Mouse (Mus musculus): ENCODE measurements around the gene Abi3bp.
A peak's percentile ranks its signal among the peaks of the same experiment; 100 is the strongest.

The Abi3bp gene

DNA sequence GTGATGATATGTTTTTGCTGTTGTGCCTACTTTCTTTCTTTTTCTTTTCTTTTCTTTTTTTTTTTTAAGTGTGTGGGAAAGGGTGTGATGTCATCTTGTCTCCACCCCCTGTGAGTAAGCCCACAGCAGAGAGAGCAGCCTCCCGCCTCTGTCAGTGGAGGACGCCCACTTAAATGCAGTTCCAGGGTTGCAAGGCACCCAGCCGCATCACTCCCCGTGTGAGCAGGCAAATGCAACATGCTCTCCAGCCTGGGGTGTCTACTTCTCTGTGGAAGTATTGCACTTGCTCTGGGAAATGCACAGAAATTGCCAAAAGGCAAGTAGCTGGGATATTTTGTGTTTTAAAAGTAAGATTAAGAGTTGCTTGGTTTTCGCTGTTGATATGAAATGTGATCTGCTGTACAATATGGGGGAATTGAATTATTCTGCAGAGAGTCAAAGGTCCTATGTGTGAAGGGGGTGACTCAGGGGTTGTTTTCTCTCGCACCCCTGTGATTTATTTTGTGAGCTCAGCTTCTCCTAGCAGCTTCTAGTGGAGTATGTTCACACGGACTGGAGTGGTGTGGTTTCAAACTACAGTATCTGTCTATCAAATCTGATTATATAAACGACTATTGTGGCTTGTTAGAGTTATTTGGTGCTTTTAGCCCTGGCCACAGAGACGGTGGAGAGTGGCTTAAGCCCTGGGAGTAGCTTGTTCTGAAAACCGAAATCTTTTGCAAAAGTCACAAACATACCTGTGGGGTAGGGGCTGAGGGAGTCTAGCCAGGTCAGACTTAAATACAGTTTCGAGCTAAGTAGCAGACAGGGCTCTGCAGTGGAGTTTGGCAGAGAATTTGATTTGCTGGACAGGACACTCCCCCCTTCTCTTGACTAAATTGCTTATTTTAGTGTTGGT, at the start of gene Abi3bp:
Abi3bp (plus strand) TSS at position 202 of the 898 bp plus-strand sequence.
- peak; percentile 98 for ATAC-seq (ENCODE audit: low TSS enrichment)

DNA sequence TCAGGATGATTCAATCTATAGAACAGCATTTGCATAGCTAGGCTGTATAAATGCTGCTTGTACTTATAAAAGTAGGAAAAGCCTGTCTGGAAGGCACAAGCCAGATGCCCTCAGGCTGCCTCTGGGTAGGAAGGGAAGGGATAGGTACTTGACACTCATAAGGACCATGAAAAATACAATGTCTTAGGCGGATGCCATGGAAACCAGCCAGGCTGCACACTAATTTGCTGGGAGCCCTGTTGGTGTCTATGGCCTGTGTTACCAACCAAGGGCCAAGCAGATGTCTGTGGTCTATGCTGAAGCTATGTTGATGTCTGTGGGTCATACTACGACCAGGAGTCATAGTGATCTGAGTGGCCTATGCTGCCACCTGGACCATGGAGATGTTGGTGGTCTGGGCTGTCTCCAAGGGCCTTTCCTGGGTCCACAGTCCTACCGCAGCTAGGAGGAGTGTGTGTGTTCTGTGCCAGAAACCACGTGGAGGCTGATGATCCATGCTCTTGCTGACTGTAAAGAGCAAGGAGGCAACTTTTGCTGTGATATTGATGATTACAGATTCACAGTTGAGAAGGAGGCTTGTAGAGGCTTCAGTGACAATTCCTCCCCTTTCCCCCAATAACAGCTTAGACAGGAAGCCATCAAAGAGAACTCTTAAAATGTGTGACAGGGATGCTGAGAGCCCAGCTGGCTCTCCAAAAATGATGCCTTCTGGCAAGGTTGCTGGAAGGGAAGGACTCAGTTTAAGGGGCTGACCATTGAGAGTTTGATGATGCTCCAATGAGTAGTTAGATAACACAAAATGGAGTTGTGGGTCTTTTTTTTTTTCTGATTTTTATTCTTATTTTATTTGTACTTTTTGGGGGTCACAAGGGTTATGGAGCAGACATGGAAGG, 42.1 kb upstream of the Abi3bp start:
- ATAC-seq (ENCODE audit: low TSS enrichment), result no peak

DNA sequence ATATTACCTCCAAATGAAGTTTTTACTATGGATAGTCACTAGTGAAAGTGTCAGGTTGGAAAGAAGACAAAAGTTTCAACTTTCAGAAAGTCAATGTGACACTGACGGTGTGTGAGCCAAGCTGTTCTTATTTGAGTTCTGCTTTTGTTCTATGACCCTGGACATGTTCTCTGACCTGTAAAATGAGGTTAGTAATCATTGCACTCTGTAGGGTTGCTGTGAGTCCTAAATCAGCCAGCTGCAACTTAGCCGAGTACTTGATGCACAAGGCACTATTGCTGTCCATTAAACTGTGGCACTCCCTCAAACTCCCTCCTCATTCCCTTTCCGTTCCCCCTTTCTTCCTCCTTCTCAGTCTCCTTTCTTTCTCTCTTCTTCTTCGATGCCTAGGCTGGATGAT, 37.4 kb upstream of the Abi3bp start:
- no peak for ATAC-seq (ENCODE audit: low TSS enrichment)

DNA sequence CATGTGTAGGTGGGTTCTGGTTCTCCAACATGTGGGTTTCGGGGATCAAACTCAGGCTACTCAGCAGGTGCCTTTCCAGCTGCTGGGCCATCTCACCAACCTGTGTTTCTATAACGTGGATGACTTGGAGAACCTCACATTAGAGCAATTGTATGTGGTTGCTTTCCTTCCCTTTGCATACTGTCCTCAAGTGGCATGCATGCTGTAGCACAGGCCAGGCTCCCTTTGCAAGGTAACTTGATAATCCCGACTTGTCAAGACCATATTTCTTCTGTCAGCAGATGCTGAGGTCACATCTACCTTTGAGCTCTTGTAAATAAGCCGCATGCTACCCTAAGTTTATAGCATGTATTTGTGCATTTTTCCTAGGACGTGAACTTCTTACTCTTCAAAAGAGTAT, 36.6 kb upstream of the Abi3bp start:
- ATAC-seq (ENCODE audit: low TSS enrichment), result no peak

DNA sequence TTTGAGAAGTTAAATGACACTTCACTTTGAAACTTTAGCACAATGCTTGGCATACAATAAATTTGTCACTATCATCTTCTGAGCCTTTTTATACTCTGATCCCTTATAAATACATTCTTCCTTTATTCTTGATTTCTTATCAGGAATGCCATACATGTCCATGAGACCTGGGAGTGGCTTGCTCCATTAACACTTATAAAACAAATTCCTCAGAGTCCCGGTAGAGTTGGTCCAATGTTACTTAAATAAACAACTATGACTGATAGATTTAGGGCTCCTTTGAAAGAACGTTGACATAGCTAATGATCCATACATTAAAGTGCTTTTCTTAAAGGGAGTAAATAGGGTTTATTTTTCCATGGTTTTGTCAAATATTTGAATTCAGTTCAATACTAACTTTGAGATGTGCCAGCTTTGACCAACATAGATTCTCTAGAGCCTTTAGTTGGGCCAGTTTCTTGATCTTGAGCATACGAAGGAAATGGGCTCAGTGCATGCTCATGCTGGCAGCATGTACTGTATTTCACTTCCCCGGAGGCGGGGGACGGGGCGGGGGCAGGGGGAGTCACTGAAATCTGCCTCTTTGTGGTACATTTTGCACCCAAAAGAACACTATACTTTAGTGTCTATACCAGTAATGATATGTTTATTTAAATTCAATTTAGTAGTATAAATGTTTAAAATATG, 35.9 kb upstream of the Abi3bp start:
- ATAC-seq (ENCODE audit: low TSS enrichment), result no peak

DNA sequence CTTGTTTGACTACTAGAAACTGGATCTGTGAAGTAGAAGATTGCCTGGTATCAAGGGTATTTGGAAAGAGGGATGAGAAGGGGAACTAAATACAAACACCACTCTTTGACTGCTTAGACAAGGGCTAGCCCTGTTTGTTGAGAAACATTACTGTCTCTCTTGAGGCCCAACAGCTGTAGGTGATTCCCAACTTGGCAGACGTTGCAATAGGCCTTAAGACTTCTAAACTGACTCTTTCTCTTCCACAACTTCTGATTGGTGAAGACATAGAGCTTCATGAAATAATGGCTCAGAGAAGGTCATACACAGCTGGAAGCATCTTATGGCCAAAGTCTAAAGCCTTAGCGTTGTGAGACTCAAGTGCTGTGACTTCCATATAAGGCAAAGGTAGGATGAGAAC, 26.2 kb upstream of the Abi3bp start:
- ATAC-seq (ENCODE audit: low TSS enrichment), result no peak

DNA sequence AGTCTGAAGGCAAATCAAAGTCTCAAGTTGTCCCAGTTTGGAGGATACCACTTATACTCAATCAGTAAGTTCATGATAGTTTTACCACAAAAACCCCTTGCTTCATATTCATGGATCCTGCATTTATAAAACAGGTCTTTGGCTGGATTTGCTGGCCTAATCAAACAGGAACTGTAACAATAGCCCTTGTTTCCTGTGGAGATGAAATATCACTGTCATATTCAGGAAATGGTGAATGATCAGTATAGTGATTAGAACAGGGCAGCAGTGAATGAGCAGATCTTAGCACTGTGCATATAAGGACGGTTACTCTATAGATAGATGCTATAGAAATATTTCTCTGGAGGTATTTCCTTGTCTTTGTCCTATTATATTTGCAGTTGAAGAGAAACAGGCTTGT, 25.8 kb upstream of the Abi3bp start:
- no peak for ATAC-seq (ENCODE audit: low TSS enrichment)

DNA sequence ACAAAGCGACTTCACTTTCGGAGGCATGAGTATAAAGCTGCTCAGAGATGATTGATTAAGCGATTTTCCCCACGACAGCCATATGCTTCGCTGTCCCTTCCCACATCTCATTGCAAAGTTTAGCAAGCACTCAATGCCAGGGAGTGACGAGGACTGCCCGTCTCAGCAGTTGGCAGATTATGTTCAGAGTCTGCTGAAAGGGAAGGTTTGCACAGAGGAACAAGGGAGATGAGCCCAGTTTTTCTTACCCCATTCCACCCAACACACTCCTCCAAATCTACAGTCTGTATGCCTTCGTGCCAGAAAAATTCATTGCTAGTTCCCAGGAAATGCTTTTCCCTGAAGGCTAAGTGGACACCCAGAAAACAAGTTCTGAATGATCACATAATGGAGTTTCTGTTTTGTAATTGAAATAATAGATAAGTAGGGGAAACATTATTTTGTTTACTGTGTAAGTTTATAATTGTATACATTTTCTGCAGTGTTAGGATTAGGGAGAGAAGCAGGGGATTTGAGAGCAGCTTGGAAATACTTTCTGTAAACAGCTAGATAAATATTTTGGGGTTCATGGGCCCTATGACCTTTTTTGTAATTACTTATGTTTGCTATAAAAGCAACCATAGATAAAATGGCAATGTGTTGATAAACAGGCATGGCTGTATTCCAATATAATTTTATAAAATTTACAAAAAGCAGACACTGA, 19.5 kb upstream of the Abi3bp start:
- ATAC-seq (ENCODE audit: low TSS enrichment), result peak; percentile 92

DNA sequence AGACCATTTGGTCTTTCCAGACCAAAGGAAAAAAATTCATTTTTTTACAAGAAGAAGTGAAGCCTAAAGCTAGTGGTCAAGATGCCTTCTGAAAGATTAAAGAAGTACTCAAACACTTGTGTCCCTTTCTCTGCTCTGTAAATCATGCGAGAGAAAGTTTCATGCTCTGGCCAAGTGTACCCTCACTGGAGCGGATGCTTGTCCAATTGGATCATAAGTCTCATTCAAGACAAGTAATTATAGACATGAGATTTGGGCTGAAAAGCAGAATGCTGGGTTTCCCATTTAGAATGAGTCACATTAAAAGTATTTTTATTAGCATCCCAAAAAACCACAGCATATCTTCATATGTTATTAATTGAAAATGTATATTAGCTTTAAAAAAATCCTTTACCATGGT, 4.5 kb upstream of the Abi3bp start:
- no peak for ATAC-seq (ENCODE audit: low TSS enrichment)

DNA sequence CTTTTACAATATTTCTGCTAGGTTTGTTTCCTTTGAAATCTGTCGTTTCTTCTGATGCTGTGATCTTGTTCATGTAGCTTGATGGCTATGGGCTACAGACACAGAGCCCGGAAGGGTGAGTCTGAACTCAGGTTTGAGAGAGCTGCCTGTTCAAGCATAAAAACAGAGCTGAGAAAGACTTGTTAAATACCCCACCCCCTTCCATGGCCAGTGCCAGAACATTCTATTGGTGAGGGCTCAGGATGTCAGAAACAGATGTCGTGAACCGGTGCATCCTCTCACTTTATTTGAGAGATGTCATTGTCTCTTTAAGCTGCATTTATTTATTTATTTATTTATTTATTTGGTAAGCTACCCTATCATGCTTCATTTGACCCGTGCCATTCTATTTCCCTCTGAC, 2.0 kb upstream of the Abi3bp start:
- no peak for ATAC-seq (ENCODE audit: low TSS enrichment)

DNA sequence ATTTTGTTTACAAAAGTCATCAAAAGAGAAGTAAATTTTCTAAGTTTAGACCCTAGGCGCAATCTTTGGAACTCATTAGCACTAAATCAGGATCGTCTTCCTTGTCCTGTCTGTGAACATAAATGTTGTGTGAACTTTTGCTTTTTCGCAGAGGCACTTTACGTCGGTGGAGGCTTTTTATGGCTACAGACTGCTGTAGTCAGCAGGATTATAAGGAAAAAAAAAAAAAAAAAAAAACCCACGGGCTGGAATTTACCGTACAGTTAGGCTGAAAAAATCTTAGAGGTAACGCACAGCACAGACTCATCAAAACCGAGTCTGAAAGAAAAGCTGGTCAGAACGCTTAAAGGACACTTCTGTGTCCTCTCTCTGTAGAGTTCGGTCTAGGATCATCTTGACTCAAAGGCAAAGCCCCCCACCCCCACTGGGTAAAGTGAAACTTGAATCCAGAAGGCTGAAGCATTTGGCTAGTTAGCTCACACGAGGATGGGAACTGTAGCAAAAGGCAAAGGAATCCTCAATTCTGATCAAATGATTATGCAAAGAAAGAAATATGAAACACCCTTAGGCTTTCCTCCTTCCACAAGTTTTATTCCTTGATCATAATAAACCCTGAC, 1.0 kb downstream of the Abi3bp start:
- ATAC-seq (ENCODE audit: low TSS enrichment), result peak; percentile 53

DNA sequence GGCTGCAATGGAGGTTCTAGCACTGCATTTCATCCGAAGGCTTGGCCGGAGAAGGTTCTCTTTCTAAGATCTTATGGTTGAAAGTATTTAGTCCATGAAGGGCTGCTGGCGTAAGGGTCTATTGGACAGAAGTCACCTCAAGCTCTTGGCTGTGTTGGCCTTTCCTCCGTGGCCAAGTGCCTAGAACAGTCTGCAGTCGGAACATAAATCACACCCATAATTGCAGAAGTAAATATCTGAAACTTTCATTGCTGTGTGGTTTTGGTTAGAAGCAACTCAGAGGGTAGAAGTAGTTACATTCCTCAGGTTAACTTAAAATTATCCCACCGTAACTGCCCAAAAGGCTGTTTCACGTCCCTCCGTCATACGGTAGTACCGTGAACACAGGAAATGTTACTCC, 5.8 kb downstream of the Abi3bp start:
- ATAC-seq (ENCODE audit: low TSS enrichment), result no peak

DNA sequence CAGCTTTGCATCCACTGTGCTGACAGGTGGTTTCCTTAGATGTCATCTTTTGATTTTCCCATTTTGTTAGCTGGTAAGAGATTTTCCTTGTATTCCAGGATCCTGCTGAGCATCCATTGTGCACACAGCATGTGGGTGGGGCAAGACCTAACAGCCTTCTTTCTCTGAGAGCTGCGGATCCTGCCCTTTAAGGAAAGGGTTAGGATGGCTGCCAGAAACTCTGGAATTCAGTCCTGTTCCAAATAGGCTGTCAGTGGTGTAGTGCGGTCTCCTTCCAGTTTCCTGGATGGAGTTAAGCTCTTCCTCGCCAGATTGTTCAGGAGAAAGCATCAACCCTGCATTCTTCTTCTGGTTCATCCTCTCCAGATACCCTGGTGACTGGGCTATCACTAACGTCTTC, 8.8 kb downstream of the Abi3bp start:
- ATAC-seq (ENCODE audit: low TSS enrichment), result peak; percentile 65

DNA sequence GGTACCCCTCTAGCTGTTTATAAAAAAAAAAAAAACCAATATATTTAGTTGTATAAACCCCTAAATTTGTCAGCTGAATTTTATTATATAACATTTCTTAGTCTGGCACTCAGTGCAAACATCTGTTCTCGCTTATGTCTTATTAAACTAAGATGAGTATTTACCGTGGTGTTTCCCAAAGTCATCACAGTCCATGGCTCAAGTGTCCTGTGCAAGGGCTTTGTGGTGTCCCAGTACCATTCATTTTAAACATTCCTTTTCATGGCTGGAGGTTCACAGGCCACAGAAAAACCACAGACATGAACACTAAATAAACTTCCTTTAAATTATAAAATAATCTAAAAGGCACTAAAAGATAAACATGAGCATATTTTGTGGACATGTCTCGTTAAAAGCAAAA, 13.2 kb downstream of the Abi3bp start:
- ATAC-seq (ENCODE audit: low TSS enrichment), result no peak

DNA sequence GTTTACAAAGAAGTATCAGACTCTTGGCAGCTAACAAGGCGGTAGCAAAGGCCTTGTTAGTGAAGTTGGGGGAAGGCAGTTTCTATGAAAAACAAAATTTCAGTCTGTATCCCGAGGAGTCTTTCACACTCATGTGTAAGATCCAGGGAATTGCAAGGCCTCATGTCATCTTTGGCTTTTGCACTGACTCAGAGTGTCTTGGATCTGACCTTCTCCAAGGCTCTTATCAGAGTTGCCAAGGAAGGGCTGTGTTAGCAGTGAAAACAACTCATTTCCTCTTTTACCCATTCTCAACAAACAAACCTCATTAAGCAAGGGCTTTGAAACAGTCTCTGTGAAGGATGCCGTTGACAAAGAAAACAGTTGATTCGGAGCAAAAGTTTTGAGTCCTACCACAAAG, 17.6 kb downstream of the Abi3bp start:
- no peak for ATAC-seq (ENCODE audit: low TSS enrichment)

DNA sequence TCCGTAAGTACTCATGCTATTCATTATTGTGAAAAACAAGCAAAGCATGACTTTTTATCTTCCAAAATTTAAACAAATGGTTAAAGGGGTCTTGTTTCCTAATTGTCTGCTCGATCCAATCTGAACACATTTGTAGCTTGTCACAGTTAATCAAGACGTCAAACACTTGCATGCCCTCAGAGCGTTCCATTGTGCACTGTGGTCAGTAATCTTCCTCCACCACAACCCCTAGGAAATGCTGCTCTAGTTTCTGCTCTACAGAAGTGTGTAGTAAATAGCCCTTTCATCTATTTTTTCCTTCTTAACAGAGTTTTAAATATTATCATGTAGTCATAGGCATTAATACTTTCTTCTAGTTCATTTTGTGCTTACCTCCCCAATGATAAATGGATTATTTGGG, 19.1 kb downstream of the Abi3bp start:
- no peak for ATAC-seq (ENCODE audit: low TSS enrichment)

DNA sequence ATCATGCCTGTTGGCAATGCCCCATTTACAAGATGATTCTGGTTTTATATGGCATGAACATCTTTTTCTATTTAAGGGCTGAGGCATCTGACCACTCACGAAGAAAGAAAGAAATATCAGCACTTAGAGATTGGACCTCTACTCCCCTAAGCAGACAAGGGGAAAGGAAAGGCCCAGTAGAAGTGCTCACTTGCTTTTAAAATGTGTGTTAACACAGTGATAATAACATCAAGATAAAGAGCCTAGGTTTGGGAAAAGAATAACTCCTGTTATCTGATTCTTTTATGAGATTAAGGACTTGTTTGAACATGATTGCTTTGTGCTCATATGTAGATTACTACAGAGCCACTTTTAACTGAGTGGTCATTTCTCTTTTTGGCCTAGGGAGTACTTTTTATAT, 21.0 kb downstream of the Abi3bp start:
- ATAC-seq (ENCODE audit: low TSS enrichment), result no peak

DNA sequence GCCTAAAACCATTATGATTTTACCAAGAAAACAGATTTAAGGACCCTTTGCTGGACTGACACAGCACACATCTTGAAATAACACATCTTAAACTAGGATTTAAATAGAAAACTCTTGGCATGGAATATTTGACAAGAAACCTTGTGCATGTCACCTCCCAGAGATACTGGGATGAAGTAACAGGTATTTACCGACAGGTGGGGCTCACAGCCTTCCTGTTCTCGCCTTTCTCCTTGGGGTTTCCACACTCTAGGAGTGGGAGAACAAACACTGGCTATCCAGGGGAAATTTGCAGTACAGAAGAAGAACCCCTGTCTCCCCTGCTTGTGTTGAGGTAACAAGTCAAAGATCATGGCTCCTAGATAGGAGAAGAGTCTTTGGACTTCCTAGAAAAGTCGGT, 22.8 kb downstream of the Abi3bp start:
- ATAC-seq (ENCODE audit: low TSS enrichment), result no peak

DNA sequence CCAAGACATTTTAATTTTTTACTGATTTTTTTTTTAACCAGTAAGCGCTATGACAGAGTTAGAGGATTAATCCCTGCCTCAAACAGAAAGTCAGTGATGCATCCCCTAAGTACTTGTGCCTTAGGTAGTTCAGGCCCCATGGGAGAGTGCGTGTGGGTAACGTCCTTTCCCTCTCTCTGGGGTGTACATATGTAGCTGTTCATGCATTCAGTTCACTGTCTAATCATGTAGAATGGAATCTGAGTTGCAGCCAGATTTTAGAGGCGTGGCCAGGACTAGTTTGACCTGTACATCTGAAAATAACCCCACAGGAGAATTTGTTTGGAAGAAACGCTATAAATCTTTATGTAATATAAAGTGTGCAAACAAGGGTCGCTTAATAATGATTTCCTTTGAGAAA, 23.4 kb downstream of the Abi3bp start:
- ATAC-seq (ENCODE audit: low TSS enrichment), result no peak

DNA sequence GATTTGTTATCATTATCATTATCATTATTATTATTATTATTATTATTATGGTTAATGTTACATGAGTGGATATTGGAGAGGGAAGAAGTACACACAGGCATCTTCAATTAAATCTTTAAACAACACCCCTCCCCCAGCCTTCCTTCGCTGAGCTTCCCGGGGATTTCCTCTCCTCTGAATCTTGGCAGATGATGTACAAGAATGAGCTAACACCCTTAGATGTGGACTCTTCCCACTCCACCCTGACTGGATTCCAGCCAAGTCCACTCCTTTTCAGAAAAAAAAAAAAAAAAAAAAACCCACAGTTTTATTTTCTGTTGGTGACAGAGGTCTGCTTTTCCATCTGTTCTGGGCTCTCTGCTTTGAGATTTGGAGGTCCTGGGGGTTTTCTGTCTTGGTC, 23.8 kb downstream of the Abi3bp start:
- peak; percentile 52; the same call in 1 of the 2 replicates for ATAC-seq (ENCODE audit: low TSS enrichment)

DNA sequence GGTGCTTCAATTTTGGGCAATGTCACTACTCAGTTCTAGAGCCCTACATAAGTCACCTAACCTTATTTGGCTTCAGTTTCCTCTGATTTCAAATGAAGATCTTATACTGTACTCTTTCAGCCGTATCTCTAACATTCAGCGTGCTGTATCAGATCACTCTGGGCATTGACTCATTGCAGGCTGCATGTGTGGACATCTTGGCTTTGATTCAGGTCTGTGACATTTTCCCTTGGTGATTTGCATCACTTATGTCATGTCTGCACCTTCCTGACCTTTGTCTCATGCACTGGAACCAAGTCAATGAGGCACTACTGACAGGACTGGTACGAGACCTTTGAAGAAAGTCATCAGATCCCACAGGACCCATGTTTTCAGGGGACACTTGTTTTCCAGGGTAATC, 24.5 kb downstream of the Abi3bp start:
- no peak for ATAC-seq (ENCODE audit: low TSS enrichment)

Measured in frontal cortex, adult (tissue).